Mouse (Mus musculus) C2C12 (cell line): ENCODE results near the gene Acta1. TPM values are rescaled to one million over a fixed set of nuclear protein-coding genes. Genes with fewer than 3 reads are reported as not detected.

Source experiments
- H3K27me3 ChIP-seq: one replicate; pipeline ENCODE4 v1.6.1; 2011; ENCODE audit not compliant: control insufficient read depth, insufficient read depth, insufficient read length
- H3K36me3 ChIP-seq: one replicate; pipeline ENCODE4 v1.6.1; 2011; ENCODE audit not compliant: control insufficient read depth, insufficient read depth
- H3K4me3 ChIP-seq: one replicate; pipeline ENCODE4 v1.5.1; 2011; ENCODE audit warnings: mild to moderate bottlenecking, control low read depth; ENCODE audit not compliant: poor library complexity, insufficient read depth, severe bottlenecking
- H3K79me2 ChIP-seq: one replicate; pipeline ENCODE4 v1.6.1; 2011; ENCODE audit not compliant: control insufficient read depth, insufficient read depth
- H3K79me3 ChIP-seq: one replicate; pipeline ENCODE4 v1.6.1; 2011; ENCODE audit warnings: low read depth, control low read depth
- H3ac ChIP-seq: one replicate; pipeline ENCODE3; 2011; ENCODE audit warnings: low read depth; ENCODE audit not compliant: control insufficient read depth, insufficient read length
- CEBPB ChIP-seq: IDR thresholded peaks from one replicate; pipeline ENCODE4 v1.6.1; 2011; ENCODE audit warnings: low read depth, mild to moderate bottlenecking, control low read depth, moderate library complexity
- CTCF ChIP-seq: IDR thresholded peaks from one replicate; pipeline ENCODE4 v1.5.1; 2011; ENCODE audit not compliant: control insufficient read depth, insufficient read depth, insufficient read length
- FOSL1 ChIP-seq: IDR thresholded peaks from one replicate; pipeline ENCODE4 v1.8.0; 2011; ENCODE audit warnings: mild to moderate bottlenecking, low read length; ENCODE audit not compliant: poor library complexity, insufficient read depth, severe bottlenecking
- MAX ChIP-seq: IDR thresholded peaks from one replicate; pipeline ENCODE4 v1.6.1; 2011; ENCODE audit warnings: mild to moderate bottlenecking, control low read depth
- MYOD1 ChIP-seq: IDR thresholded peaks from one replicate; pipeline ENCODE4 v1.6.1; 2011; ENCODE audit warnings: low read depth; ENCODE audit not compliant: control insufficient read depth, insufficient read length
- MYOG ChIP-seq: IDR thresholded peaks from one replicate; pipeline ENCODE4 v1.6.1; 2011; ENCODE audit not compliant: control insufficient read depth, insufficient read length; ENCODE audit errors: extremely low read depth
- USF1 ChIP-seq: IDR thresholded peaks from one replicate; pipeline ENCODE4 v1.6.1; 2011; ENCODE audit warnings: low read depth, mild to moderate bottlenecking, control low read depth, moderate library complexity
- polyA plus RNA-seq: library from polyadenylated mRNA; unstranded; fragments of >200 nt; fragmentation: generic; extraction: Trizol; gene quantifications from one replicate; pipeline ENCODE4 v1.2.1, GENCODE M21; 2012; ENCODE audit warnings: missing spikeins

The Acta1 gene
- polyA plus RNA-seq, 1 experiment, result 23.4 TPM

DNA sequence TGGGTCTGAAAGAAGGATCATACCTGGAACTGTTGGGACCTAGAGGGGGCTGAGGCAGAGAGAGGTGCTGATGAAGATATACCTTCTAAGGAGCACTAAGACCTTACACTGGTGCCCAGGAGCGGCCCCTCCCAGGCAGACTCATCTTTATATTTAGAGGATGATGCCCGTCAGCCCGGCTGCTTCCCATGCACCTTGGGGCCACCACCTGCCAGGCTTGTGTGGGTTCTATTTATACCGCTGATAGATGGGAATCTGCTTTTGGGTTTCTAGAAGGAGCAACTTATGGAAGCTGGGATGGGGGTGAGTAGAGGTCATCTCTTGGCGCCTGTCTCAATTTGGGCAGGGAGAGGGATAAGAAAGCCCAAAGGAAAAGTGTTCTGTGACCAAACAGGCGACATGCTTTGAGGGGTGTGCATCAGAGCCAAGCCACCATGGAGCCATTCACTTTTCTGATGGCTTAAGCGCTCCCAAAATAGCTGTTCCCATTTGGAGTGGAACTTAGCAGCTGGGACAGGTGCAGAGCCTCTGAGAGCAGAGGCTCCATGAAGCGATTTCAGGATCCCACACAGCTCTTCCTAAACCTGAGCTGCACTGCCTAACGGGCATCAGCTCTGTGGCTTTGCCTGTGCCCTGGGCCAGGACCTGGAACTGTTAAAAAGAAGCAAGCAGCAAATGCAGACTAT is 1.3 kb upstream of the Acta1 start:
- H3K4me3 ChIP-seq, result no peak overlapping the region
- TF ChIP-seq MYOD1 (no peak), FOSL1 (no peak), CEBPB (no peak), MAX (no peak), CTCF (no peak), MYOG (no peak), USF1 (no peak)
- peaks cover 8% of the 10 kb centered on the region for H3K36me3 ChIP-seq
- H3K79me2 ChIP-seq, result no peaks in the 10 kb centered on the region
- H3K27me3 ChIP-seq, result peaks cover 21% of the 10 kb centered on the region
- no peak overlapping the region for H3ac ChIP-seq
- no peaks in the 10 kb centered on the region for H3K79me3 ChIP-seq

DNA sequence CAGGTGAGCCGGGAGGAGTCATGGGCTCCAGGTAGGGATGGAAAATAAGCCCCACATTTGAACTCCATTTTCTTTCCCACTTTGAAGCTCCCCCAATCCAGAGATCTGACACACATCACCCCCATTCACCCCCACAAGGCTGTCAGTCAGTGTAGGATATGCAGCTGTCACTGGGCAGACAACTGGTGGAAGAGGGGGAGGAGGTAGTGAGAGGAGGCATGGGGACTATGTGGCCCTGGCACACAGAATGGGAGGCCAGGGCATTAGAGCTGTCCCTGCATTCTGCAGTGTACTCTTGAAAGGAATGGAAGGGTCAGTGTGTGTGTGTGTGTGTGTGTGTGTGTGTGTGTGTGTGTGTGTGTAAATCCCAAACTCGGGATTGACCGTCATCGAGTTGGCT is 679 bp upstream of the Acta1 start:
- H3K27me3 ChIP-seq, result peaks cover 21% of the 10 kb centered on the region
- no peaks in the 10 kb centered on the region for H3K79me3 ChIP-seq
- peaks cover 2% of the 10 kb centered on the region for H3K36me3 ChIP-seq
- no peaks in the 10 kb centered on the region for H3K79me2 ChIP-seq
- no peak overlapping the region for H3ac ChIP-seq
- no peak for TF ChIP-seq MYOG
- peak; percentile 15 for TF ChIP-seq MYOD1
- no peak for TF ChIP-seq CTCF
- H3K4me3 ChIP-seq, result no peak overlapping the region

DNA sequence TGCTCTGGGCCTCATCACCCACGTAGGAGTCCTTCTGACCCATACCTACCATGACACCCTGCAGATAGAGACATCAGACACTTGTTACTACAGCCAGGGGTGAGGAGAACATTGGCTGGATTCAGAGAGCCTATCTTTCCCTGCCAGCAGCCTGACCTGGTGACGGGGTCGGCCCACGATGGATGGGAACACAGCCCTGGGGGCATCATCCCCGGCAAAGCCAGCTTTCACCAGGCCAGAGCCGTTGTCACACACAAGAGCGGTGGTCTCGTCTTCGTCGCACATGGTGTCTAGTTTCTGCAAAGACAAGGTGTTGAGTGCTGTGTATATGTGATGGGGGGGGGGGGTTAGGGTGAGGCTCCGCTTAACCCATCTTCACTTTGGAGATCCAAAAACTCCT is 1.1 kb downstream of the Acta1 start:
- H3K27me3 ChIP-seq, result peaks cover 21% of the 10 kb centered on the region
- no peak overlapping the region for H3K4me3 ChIP-seq
- TF ChIP-seq CEBPB (no peak), FOSL1 (no peak), MAX (no peak), MYOD1 (no peak)
- H3K36me3 ChIP-seq, result no peaks in the 10 kb centered on the region
- H3K79me3 ChIP-seq, result no peaks in the 10 kb centered on the region
- no peaks in the 10 kb centered on the region for H3K79me2 ChIP-seq
- H3ac ChIP-seq, result no peak overlapping the region

DNA sequence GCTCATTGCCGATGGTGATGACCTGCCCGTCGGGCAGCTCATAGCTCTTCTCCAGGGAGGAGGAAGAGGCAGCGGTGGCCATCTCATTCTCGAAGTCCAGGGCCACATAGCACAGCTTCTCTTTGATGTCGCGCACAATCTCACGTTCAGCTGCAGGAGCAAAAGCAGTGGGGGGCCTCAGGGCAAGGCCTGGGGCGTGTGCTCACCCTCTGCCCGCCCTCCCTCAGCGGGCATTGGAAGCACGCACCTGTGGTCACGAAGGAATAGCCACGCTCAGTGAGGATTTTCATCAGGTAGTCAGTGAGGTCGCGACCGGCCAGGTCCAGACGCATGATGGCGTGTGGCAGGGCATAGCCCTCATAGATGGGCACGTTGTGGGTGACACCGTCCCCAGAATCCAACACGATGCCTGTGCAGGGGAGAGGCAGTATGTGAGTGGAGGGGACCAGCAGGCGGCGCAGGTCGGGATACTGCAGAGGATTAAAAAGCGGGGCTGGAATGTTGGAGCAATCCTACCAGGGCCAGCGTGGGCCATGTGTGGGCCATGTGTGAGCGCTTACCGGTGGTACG is 1.9 kb downstream of the Acta1 start:
- no peak overlapping the region for H3ac ChIP-seq

DNA sequence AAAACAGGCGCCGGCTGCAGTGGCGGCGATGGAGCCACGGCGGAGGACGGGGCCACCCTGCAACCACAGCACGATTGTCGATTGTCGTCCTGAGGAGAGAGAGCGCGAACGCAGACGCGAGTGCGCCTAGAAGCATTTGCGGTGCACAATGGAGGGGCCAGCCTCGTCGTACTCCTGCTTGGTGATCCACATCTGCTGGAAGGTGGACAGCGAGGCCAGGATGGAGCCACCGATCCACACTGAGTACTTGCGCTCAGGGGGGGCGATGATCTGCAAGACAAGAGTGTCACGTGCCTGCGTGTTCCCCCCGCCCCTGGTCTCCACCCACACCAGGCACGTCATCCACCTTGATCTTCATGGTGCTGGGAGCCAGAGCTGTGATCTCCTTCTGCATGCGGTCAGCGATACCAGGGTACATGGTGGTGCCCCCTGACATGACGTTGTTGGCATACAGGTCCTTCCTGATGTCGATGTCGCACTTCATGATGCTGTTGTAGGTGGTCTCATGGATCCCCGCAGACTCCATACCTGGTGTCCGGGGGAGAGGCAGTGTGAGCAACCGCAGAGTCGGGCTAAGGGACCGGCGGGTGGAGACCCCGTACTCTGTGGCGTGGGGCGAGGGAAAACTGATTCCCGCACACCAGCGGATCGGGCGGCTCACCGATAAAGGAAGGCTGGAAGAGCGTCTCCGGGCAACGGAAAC is 2.5 kb downstream of the Acta1 start:
- no peaks in the 10 kb centered on the region for H3K79me3 ChIP-seq
- no peak overlapping the region for H3ac ChIP-seq
- H3K79me2 ChIP-seq, result no peaks in the 10 kb centered on the region
- H3K4me3 ChIP-seq, result no peak overlapping the region
- H3K36me3 ChIP-seq, result no peaks in the 10 kb centered on the region
- H3K27me3 ChIP-seq, result peaks cover 21% of the 10 kb centered on the region
- TF ChIP-seq MAX (no peak), MYOG (no peak), USF1 (no peak), MYOD1 (no peak), CTCF (no peak), FOSL1 (no peak), CEBPB (no peak)

More for the DNA sequence above, 1.9 kb downstream of the Acta1 start:
- no peaks in the 10 kb centered on the region for H3K79me2 ChIP-seq
- no peaks in the 10 kb centered on the region for H3K79me3 ChIP-seq
- TF ChIP-seq MYOD1, result no peak
- TF ChIP-seq MAX, result no peak
- TF ChIP-seq MYOG, result no peak
- no peak for TF ChIP-seq USF1
- TF ChIP-seq CEBPB, result no peak
- TF ChIP-seq CTCF, result no peak
- no peak for TF ChIP-seq FOSL1
- H3K4me3 ChIP-seq, result no peak overlapping the region
- peaks cover 21% of the 10 kb centered on the region for H3K27me3 ChIP-seq
- no peaks in the 10 kb centered on the region for H3K36me3 ChIP-seq

DNA sequence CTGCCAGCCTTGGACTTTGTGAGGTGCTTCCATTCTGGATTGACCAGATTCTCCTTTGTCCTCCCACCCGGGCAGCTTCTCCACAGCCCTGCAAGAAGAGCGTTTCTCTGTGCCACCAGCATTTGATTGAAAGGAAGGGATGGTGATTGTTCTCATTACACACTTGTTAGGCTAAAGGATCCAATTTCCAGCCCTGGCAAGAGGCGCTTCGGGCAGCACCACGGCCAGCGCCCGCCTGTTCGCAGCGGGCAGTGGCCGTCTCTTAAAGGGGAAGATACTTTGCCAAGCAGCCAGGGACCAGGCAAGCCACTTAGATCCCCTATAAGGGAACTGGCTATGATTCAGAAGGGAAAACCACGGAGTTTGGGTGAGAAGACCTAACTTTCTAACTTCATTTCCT is 3.3 kb downstream of the Acta1 start:
- Histone ChIP-seq H3K27me3 (peaks cover 21% of the 10 kb centered on the region), H3ac (no peak overlapping the region), H3K79me2 (no peaks in the 10 kb centered on the region), H3K4me3 (no peak overlapping the region), H3K79me3 (no peaks in the 10 kb centered on the region), H3K36me3 (no peaks in the 10 kb centered on the region)
- TF ChIP-seq FOSL1 (no peak), MYOG (no peak), USF1 (no peak), MYOD1 (no peak), MAX (no peak), CEBPB (no peak), CTCF (no peak)
